Mouse (Mus musculus) limb, embryonic 13.5 days (tissue): ENCODE data around the gene Manbal. TPM values are rescaled to one million over a fixed set of nuclear protein-coding genes. Genes with fewer than 3 reads are reported as not detected.

ENCODE experiments used
- ATAC-seq: fragments of 200-750 bp; cut with Nextera tagmentation; 2 replicates; pipeline ENCODE4 v1.8.0; 2017; ENCODE audit warnings: low read depth, moderate number of reproducible peaks, moderate TSS enrichment; ENCODE audit not compliant: low FRiP score
- H3K27ac ChIP-seq: fragments of 300-500 bp; sonication (generic); 2 replicates; pipeline ENCODE4 v1.5.1; 2015; ENCODE audit warnings: inconsistent platforms, mild to moderate bottlenecking, moderate library complexity
- H3K27me3 ChIP-seq: fragments of 300-500 bp; sonication (generic); 2 replicates; pipeline ENCODE4 v1.6.1; 2015; ENCODE audit warnings: mild to moderate bottlenecking, inconsistent platforms
- H3K36me3 ChIP-seq: fragments of 300-500 bp; sonication (generic); 2 replicates; pipeline ENCODE4 v1.6.1; 2015; ENCODE audit warnings: inconsistent platforms, mild to moderate bottlenecking, moderate library complexity
- H3K4me1 ChIP-seq: fragments of 300-500 bp; sonication (generic); 2 replicates; pipeline ENCODE4 v1.6.1; 2015; ENCODE audit warnings: inconsistent platforms
- H3K4me2 ChIP-seq: fragments of 300-500 bp; sonication (generic); replicated peaks from 2 replicates; pipeline ENCODE4 v1.6.1; 2015; ENCODE audit warnings: inconsistent platforms, mild to moderate bottlenecking, moderate library complexity
- H3K4me3 ChIP-seq: fragments of 300-500 bp; sonication (generic); 2 replicates; pipeline ENCODE4 v1.5.1; 2015; ENCODE audit warnings: moderate library complexity, mild to moderate bottlenecking, inconsistent platforms
- H3K9ac ChIP-seq: fragments of 300-500 bp; sonication (generic); 2 replicates; pipeline ENCODE4 v1.6.1; 2015; ENCODE audit warnings: mild to moderate bottlenecking, inconsistent platforms
- H3K9me3 ChIP-seq: fragments of 300-500 bp; sonication (generic); 2 replicates; pipeline ENCODE4 v1.6.1; 2016; ENCODE audit warnings: inconsistent platforms
- WGBS: fragments of 180-500 bp; shearing (Covaris S2); methylation state at CpG from one replicate; pipeline ENCODE4 v1.1.7; 2015; 5-methylcytosine and 5-hydroxymethylcytosine counted together
- polyA plus RNA-seq: library from polyadenylated mRNA; unstranded; fragments of >200 nt; fragmentation: Nextera tagmentation; extraction: Ambion mirVana; gene quantifications from 2 replicates; pipeline ENCODE4 v1.2.1, GENCODE M21; 2015

Gene Manbal
- polyA plus RNA-seq, 1 experiment from 2014 or later, result 93.8 TPM

- Histone ChIP-seq H3K9me3 (no peaks in the 10 kb centered on the region), H3K9ac (no peak overlapping the region), H3K4me1 (peaks cover 27% of the 10 kb centered on the region), H3K4me3 (no peak overlapping the region), H3K27me3 (no peaks in the 10 kb centered on the region), H3K27ac (no peak overlapping the region), H3K4me2 (no peak overlapping the region), H3K36me3 (no peaks in the 10 kb centered on the region)
- no peak for ATAC-seq
- under 1% methylated on average over 7 of the region's 7 CpGs for WGBS
These were observed 51.2 kb downstream of the Manbal start for GRCm38 (mm10) chr2:157418609-157419071.

- H3K36me3 ChIP-seq, result no peaks in the 10 kb centered on the region
- H3K4me3 ChIP-seq, result no peak overlapping the region
- H3K27ac ChIP-seq, result no peak overlapping the region
- H3K27me3 ChIP-seq, result no peaks in the 10 kb centered on the region
- no peak for ATAC-seq
- H3K4me1 ChIP-seq, result peaks cover 28% of the 10 kb centered on the region
- H3K4me2 ChIP-seq, result no peak overlapping the region
- H3K9ac ChIP-seq, result no peak overlapping the region
- H3K9me3 ChIP-seq, result no peaks in the 10 kb centered on the region
These were observed 52.1 kb downstream of the Manbal start for GRCm38 (mm10) chr2:157419506-157419905.

GRCm38 (mm10) chr2:157420404-157420803 is 53.0 kb downstream of the Manbal start:
- Histone ChIP-seq H3K27ac (no peak overlapping the region), H3K4me1 (peaks cover 35% of the 10 kb centered on the region), H3K9me3 (no peaks in the 10 kb centered on the region), H3K36me3 (no peaks in the 10 kb centered on the region), H3K4me2 (no peak overlapping the region), H3K9ac (no peak overlapping the region), H3K27me3 (no peaks in the 10 kb centered on the region), H3K4me3 (no peak overlapping the region)
- 83% methylated on average over 4 of the region's 4 CpGs for WGBS
- ATAC-seq, result no peak

GRCm38 (mm10) chr2:157422062-157422655 is 54.8 kb downstream of the Manbal start:
- Histone ChIP-seq H3K27ac (peak overlapping the region; percentile 65; the same call in 1 of the 2 replicates), H3K4me1 (peaks cover 53% of the 10 kb centered on the region), H3K9ac (no peak overlapping the region)

GRCm38 (mm10) chr2:157422854-157423705 is 55.7 kb downstream of the Manbal start:
- Histone ChIP-seq H3K4me2 (peak overlapping the region; percentile 86), H3K9me3 (no peaks in the 10 kb centered on the region), H3K9ac (peak overlapping the region; percentile 99), H3K4me1 (peaks cover 61% of the 10 kb centered on the region), H3K27ac (peak overlapping the region; percentile 65; the same call in 1 of the 2 replicates), H3K27me3 (no peaks in the 10 kb centered on the region), H3K4me3 (peak overlapping the region; percentile 84), H3K36me3 (peaks cover 5% of the 10 kb centered on the region)
- 40% methylated on average over 11 of the region's 11 CpGs for WGBS
- ATAC-seq, result no peak

More at GRCm38 (mm10) chr2:157422062-157422655, 54.8 kb downstream of the Manbal start:
- no peak for ATAC-seq
- H3K4me3 ChIP-seq, result no peak overlapping the region
- 67% methylated on average over 11 of the region's 11 CpGs for WGBS
- no peaks in the 10 kb centered on the region for H3K9me3 ChIP-seq
- no peaks in the 10 kb centered on the region for H3K27me3 ChIP-seq
- no peaks in the 10 kb centered on the region; the same call in 1 of the 2 replicates for H3K36me3 ChIP-seq
- no peak overlapping the region for H3K4me2 ChIP-seq

- Histone ChIP-seq H3K9ac (peak overlapping the region; percentile 99), H3K4me2 (peak overlapping the region; percentile 86), H3K4me1 (peaks cover 61% of the 10 kb centered on the region), H3K4me3 (peak overlapping the region; percentile 84), H3K27ac (peak overlapping the region; percentile 94), H3K36me3 (peaks cover 11% of the 10 kb centered on the region), H3K9me3 (no peaks in the 10 kb centered on the region), H3K27me3 (no peaks in the 10 kb centered on the region)
- 13% methylated on average over 15 of the region's 21 CpGs for WGBS
- ATAC-seq, result no peak
These were observed 56.3 kb downstream of the Manbal start for GRCm38 (mm10) chr2:157423706-157424125.

GRCm38 (mm10) chr2:157424126-157424903 is 56.9 kb downstream of the Manbal start:
- Histone ChIP-seq H3K4me2 (peak overlapping the region; percentile 86), H3K9me3 (no peaks in the 10 kb centered on the region), H3K4me1 (peaks cover 65% of the 10 kb centered on the region), H3K9ac (peak overlapping the region; percentile 99), H3K27me3 (no peaks in the 10 kb centered on the region), H3K27ac (peak overlapping the region; percentile 94), H3K4me3 (peak overlapping the region; percentile 84), H3K36me3 (peaks cover 17% of the 10 kb centered on the region)
- WGBS, result under 1% methylated on average over 60 of the region's 98 CpGs
- no peak for ATAC-seq

GRCm38 (mm10) chr2:157424904-157425642 is 57.7 kb downstream of the Manbal start:
- Histone ChIP-seq H3K4me1 (peaks cover 72% of the 10 kb centered on the region), H3K9me3 (no peaks in the 10 kb centered on the region), H3K9ac (peak overlapping the region; percentile 99), H3K4me2 (peak overlapping the region; percentile 86), H3K27me3 (no peaks in the 10 kb centered on the region), H3K36me3 (peaks cover 25% of the 10 kb centered on the region), H3K27ac (peak overlapping the region; percentile 94), H3K4me3 (peak overlapping the region; percentile 84)
- peak; percentile 22; the same call in 1 of the 2 replicates for ATAC-seq
- WGBS, result 47% methylated on average over 16 of the region's 16 CpGs

GRCm38 (mm10) chr2:157425643-157425988 is 58.2 kb downstream of the Manbal start:
- Histone ChIP-seq H3K9ac (peak overlapping the region; percentile 99), H3K9me3 (no peaks in the 10 kb centered on the region), H3K4me1 (peaks cover 78% of the 10 kb centered on the region), H3K4me2 (peak overlapping the region; percentile 86), H3K4me3 (peak overlapping the region; percentile 84), H3K27ac (no peak overlapping the region), H3K27me3 (no peaks in the 10 kb centered on the region), H3K36me3 (peaks cover 30% of the 10 kb centered on the region)
- WGBS, result 76% methylated on average over 6 of the region's 6 CpGs
- ATAC-seq, result no peak

- Histone ChIP-seq H3K9ac (no peak overlapping the region), H3K36me3 (peaks cover 33% of the 10 kb centered on the region), H3K4me1 (peaks cover 83% of the 10 kb centered on the region), H3K4me2 (peak overlapping the region; percentile 19; the same call in 1 of the 2 replicates), H3K27ac (peak overlapping the region; percentile 28; the same call in 1 of the 2 replicates), H3K27me3 (no peaks in the 10 kb centered on the region), H3K4me3 (no peak overlapping the region), H3K9me3 (no peaks in the 10 kb centered on the region)
- no peak for ATAC-seq
- WGBS, result 87% methylated on average over 6 of the region's 6 CpGs
These were observed 58.8 kb downstream of the Manbal start for GRCm38 (mm10) chr2:157426171-157426570.

GRCm38 (mm10) chr2:157427164-157427563 is 59.8 kb downstream of the Manbal start:
- H3K36me3 ChIP-seq, result peaks cover 40% of the 10 kb centered on the region
- 0 out of 2 replicates have a peak overlapping the region, but pooled peaks have one; percentile 2 for H3K9ac ChIP-seq
- no peak overlapping the region for H3K4me3 ChIP-seq
- H3K27ac ChIP-seq, result peak overlapping the region; percentile 6; the same call in 1 of the 2 replicates
- ATAC-seq, result no peak
- no peaks in the 10 kb centered on the region for H3K27me3 ChIP-seq
- H3K4me2 ChIP-seq, result no peak overlapping the region
- peaks cover 91% of the 10 kb centered on the region for H3K4me1 ChIP-seq
- 85% methylated on average over 5 of the region's 5 CpGs for WGBS
- H3K9me3 ChIP-seq, result no peaks in the 10 kb centered on the region
